Mouse (Mus musculus) olfactory bulb, adult 2 months (tissue): Measurements from ENCODE around the gene Trmt2a.

ENCODE experiments used
- CTCF ChIP-seq: fragments of 200-500 bp; IDR thresholded peaks from 2 replicates; pipeline ENCODE4 v1.5.1; 2012; ENCODE audit warnings: low read depth, mild to moderate bottlenecking, low read length, moderate library complexity; ENCODE audit not compliant: insufficient read depth
- POLR2A ChIP-seq: fragments of 200-500 bp; IDR thresholded peaks from 2 replicates; pipeline ENCODE4 v1.6.1; 2012; ENCODE audit warnings: mild to moderate bottlenecking, low read depth, low read length, moderate library complexity; ENCODE audit not compliant: insufficient read depth

GRCm38 (mm10) chr16:18213689-18214088 is 34.8 kb upstream of the Trmt2a start:
- no peak for TF ChIP-seq CTCF
- no peak for TF ChIP-seq POLR2A
